Mouse (Mus musculus) ES-Bruce4 (cell line): ENCODE measurements at regions not wholly inside any gene's neighbourhood (a gene's known extent, or its start where the extent isn't known, plus 50 kb on each side); places are given as distances from the start of the nearest gene placed in this dataset.

ENCODE experiments used
- CTCF ChIP-seq: IDR thresholded peaks from one replicate; pipeline ENCODE4 v1.8.1; 2011; ENCODE audit warnings: low read depth, low read length
- POLR2A ChIP-seq: IDR thresholded peaks from one replicate; pipeline ENCODE4 v1.8.1; 2011; ENCODE audit warnings: low read length; ENCODE audit not compliant: insufficient read depth

DNA sequence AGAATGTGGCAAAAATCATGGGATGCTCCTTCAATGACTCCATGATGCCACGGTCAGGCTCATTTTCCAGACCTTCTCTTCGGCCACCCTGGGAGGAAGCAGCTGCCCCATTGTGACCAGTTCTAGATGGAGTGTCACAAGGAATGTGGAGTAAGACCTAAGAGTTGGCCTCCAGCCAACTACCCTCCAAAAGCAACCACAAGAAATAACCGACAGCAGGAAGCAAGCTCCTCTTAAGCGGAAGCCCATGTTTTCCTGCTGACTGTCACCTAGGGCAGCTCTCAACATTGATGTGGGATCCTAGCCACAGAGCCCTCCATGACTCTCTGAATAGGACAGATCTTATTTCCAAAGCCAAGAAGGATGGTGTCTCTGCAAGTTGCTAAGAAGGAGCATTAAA is 126.5 kb downstream of the Qdpr start:
- no peak for TF ChIP-seq CTCF
- no peak for TF ChIP-seq POLR2A
